Mouse (Mus musculus) monocyte, adult 2 months (primary cell): Measurements from ENCODE around the gene Tfam.

Experiments
- DNase-seq, 2 experiments: peaks; one replicate each; pipeline ENCODE4 v3.0.0; 2022; ENCODE audit warnings: low spot score in 2 of 2, low read depth in 1 of 2

Gene Tfam

DNA sequence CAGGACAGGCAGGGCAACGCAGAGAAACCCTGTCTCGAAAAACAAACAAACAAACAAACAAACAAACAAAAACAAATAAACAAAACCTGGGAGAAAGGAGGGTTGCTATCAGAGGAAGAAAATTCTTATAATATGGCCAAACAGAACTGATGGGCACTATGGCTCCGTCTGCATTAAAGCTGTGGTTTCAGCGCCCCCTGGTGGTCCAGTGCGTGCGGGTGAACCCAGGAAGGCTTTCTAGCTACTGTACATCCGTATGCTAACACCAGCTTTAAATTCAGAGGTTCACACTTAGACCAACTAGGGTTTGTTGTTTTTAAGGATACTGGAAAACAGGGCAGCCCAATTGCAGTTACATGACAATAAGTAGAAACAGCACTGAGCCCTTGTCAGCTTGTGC is 12.2 kb downstream of the Tfam start:
- DNase-seq = peak; percentile 22 to 34

DNA sequence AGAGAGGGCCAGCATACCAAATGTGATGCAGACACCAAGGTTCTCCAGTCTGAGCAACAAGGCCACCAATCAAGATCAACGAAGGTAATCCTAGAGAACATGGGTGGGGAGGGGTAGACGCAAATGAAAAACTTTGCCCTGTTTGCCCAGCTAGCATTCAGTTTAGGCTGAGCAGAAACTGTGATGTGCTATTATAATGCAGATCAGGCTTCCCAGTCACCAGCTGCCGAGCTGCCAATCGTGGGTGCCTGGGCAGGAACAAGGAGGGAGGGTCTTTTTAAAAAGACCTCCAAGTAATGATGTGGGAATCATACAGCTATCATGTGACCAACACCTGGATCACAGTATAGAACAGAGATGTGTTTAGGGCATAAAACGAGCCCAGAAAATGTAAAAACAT is 15.0 kb downstream of the Tfam start:
- no peak for DNase-seq

DNA sequence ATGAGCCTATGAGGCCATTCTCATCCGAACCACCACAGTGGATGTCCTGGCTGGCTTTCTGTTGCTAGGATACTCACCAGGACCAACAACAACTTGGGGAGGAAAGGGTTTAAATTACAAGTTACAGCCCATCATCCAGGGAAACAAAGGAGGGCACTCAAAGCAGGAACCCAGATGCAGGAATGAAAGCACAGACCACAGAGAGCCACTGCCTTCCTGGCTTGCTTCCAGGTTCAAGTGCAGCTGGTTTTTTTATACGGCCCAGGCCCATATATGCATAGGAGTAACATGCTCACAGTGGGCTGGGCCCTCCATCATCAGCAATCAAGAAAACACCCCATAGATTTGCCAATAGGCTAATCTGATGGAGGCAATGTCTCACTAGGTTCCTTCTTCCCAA is 15.4 kb downstream of the Tfam start:
- DNase-seq = no peak

DNA sequence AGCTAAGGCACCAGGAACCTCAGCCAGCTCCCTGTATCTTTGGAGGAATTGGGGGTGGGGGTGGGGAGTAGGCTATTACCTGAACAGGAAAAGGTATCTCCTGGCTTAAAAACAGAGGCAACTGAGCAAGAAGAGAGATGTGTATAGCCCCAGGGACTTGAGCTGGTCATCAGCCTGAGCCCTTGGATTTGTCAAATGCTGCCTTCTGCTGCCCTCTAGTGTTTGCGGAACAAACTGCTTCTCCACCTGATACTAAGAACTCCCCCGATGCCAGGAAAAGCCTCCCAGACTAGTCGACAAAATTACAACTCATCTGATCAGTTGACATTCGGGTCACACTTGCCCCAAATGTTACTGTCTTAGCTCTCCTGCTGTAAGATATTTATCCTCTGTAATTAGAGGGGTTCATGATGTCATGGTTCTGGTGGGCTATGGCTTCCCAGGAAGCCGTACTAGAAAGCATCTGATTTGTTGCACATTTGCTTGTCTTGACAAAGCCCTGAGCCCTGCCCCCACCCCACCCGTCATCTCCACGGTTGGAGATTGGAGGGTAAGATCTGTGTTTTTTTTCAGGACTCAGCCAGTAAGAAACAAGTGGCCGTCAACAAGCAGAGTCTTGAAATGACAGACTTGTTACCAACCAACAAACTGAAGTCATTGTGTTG is 19.7 kb downstream of the Tfam start:
- DNase-seq = peak in 1 of 2 experiments; percentile 7

- no peak for DNase-seq
These were observed 22.1 kb downstream of the Tfam start for GRCm38 (mm10) chr10:71215996-71216395.

DNA sequence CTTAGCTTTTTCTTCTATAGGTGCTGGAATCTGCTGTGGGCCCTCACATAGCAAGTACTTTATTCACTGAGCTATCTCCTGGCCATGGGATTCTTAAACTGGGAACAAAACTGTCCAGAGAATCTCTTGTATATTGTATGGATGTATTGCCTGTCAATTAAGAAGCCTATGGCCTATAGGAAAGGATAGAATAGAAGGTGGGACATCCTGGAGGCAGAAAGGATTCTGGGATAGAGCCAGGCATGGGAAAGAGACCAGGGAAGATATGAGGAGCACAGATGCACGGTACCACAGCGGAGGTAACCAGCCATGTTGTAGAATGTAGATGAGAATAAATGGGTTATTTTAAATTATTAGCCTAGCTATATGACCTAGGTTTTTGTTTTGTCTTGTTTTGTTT is 36.6 kb downstream of the Tfam start:
- no peak for DNase-seq

- no peak for DNase-seq
These were observed 37.1 kb downstream of the Tfam start for GRCm38 (mm10) chr10:71200964-71201363.

DNA sequence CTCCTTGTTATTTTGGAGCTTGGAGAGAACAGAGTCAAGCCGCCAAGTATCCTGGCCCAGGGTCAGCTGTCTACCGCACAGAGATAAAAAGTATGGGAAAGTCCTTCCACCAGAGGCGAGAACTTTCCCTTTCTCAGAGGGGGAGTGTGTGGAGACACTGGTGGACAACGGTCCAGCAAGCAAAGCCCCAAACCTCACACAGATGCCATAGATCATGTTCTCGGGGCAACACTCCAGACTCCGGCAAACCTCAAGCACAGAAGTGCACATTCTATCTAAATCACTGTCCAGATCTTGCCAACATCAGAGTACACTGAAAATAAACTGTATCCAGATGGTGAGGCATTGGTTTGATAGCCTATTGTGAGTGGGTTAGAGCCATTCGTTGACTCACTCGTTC is 39.4 kb downstream of the Tfam start:
- DNase-seq = no peak

DNA sequence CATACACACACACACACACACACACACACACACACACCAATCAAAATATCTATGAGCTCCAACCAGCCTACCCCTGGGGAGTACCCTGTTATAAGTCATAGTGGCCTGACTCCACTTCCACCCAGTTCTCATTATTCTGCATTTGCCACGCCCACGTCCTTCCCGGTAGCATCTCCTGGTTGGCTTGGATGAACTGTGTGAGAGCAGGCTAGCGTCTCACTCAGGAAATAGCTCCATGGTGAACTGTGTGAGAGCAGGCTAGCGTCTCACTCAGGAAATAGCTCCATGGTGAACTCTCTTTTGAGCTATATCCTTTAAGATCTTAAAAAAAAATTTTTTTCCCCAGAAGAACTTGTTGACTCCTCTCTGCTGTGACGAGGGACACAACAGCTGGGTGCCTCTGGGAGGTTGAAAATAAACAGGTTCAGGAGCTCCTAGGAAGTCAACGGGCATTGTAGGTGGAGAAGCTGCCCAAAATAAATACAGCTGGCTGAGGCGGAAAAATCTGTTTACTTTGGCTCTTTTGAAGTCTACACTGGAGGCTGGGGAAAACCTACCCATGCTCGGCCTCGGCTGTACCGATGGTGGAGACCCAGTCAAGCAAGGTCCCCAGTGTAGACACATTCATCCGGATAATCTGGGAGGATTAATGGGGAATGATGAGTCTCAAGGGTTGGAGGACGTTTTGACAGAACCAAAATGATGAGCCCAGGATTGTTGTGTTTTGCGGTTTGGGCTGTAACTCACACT is 40.9 kb downstream of the Tfam start:
- DNase-seq = no peak

GRCm38 (mm10) chr10:71195501-71195900 is 42.6 kb downstream of the Tfam start:
- DNase-seq = no peak

DNA sequence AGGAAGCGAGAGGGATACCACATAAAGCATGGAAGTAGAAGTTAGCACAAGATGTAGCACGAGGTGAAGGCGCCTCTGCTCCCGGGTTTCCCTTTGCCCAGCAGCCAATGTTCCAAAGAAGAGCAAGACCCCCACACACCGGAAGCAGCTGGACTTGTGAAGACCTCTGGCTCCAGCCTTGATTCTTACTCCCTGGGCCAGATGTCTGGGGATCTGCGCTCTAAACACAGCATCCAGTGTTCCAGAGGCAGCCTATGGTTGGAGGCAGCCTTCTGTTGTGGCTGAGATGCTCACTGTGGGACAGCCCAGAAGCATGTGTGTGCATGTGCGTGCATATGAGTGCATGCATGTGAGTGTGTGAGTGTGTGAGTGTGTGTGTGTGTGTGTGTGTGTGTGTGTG is 43.4 kb downstream of the Tfam start:
- DNase-seq = no peak

DNA sequence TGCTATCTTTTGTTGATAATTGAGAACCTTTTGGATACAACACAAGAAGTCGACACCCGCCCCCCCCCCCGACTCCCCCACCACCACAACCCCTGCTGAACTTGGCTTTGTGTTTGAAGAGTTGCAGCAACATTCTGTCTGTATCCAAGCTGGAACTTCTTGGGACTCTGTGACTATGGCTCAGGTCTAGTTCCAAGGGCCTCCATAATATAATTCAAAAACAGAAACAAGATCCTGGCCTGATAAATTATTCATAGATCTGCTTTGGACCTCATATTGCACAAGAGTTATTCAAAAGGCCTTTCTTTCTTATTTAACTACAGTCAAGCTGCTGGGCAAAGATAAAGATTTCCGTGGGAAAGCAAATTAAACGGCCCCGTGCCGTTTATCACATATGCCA is 44.8 kb downstream of the Tfam start:
- DNase-seq = no peak

DNA sequence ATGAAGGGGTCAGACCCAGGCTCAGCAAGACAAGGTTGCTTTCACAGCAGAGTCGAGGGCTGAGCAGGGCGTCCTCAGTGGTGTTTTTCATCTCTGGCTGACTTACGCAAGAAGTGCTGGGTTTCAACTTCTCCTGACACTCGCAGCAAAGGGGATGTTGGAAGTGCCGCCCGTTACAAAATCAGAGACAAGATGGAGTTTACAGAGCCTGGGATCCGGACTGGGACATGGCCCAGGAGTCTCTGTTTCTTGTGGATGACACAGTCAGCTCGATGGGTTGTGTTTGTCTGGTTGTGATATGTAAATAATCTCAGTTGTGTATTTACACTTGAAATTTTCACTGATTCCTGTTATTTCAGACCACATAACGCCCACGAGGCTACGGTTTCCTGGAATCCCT is 45.2 kb downstream of the Tfam start:
- DNase-seq = no peak

GRCm38 (mm10) chr10:71188681-71189080 is 49.4 kb downstream of the Tfam start:
- DNase-seq = no peak

GRCm38 (mm10) chr10:71185059-71185458 is 53.0 kb downstream of the Tfam start:
- DNase-seq = no peak

DNA sequence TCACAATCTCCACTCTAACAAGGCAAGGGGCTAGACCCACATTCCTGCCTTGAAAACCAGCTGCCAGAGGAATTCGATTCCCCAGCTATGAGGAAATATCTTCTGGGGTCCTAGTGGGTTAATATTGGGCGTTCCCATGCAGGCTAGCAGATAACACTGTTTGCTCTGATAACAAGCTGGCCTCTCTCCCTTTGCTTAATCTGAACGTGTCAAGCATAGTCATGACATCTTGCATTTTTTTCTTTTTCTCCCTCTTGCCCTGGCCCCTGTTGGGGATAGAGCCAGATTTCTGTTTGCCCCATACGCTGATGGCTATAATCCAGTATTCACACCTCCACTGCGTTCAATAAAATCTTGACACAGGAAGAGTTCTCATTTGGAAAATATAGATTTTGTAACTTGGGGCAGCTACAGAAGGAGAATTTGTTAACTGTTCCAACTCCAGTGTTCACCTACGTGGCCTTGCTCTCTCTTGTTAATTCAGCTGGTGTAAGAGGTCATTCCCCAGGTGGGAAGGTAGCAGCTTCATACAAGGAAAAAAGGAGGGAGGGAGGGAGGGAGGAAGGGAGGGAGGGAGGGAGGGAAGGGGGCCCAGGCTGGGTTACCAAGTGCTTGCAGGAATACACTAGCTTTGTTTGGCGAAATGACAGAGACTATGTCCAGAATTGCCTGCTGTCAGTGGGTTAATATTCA is 54.6 kb downstream of the Tfam start:
- DNase-seq = no peak

DNA sequence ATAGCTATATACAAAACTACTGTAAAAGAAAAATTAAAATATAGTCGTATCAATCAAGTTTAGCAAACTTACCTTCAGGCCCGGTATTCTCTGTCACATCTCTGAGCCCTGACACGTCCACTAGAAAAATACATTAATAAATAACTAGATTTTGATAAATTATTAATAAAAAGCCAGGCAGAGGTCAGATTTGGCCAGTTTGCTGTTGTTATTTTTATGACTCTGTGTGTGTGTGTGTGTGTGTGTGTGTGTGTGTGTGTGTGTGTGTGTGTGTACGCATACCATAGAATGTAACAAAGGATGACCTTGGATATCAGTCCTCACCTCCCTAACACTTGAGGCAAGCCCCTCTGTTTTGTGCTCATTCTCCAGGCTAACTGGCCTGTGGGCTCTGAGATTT is 56.1 kb downstream of the Tfam start:
- DNase-seq = no peak

- no peak for DNase-seq
These were observed 57.0 kb downstream of the Tfam start for GRCm38 (mm10) chr10:71181091-71181490.

- DNase-seq = no peak
These were observed 58.0 kb downstream of the Tfam start for GRCm38 (mm10) chr10:71180057-71180456.

DNA sequence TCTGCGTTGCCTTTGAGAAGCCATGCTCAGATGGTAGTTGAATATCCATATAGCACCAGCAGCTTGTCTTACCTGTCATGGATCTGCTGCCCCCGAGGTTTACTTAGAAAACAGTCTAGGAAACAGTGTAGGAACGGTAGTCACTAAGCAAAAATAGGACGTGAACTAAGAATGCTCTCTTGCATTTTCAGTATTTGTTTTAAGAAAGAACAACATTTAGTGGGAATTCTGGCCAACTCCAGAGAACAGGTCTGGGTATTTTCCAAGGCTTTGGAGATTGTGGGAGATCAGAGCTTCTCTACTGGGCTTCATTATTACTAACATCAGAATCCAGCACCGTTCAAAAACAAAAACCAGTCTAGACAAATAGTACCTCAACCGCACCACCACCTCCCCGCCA is 60.9 kb downstream of the Tfam start:
- DNase-seq = no peak

DNA sequence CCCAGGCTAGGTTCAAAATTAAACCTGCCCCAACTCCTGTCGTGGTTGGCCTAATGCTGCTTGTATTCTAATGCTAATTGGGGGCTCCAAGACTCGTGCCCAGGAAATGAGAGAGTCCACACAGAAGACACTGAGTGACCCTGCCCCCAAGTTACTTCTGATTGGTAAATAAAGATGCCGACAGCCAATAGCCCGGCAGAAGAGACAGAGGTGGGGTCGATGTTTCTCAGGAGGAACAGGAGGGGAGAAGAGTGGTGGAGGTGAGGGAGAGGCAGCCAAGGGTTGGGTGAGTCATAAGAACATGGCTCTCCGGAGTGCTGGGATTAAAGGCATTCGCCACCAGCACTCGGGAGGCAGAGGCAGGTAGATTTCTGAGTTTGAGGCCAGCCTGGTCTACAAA is 61.7 kb downstream of the Tfam start:
- DNase-seq = no peak
